Mouse (Mus musculus): ENCODE measurements around the gene Clcc1. TPM values are rescaled to one million over a fixed set of nuclear protein-coding genes. Genes with fewer than 3 reads are reported as not detected.

The Clcc1 gene
- polyA plus RNA-seq, 1 experiment from 2014 or later: 49.6 TPM

Other genes with a start within 250 kb of the Clcc1 start
- 49.1 and 52.8 TPM in 2 replicates for gene Celsr2, start 238.4 kb upstream of the Clcc1 start, polyA plus RNA-seq (2015; fragmentation: Nextera tagmentation; extraction: Ambion mirVana)
- gene Sars, start 208.7 kb upstream of the Clcc1 start, polyA plus RNA-seq (2015; fragmentation: Nextera tagmentation; extraction: Ambion mirVana): 221 and 222 TPM in 2 replicates
- 1.8 and 2.4 TPM in 2 replicates for gene 1700013F07Rik, start 119.8 kb upstream of the Clcc1 start, polyA plus RNA-seq (2015; fragmentation: Nextera tagmentation; extraction: Ambion mirVana)
- 9.4 and 12.9 TPM in 2 replicates for gene 5330417C22Rik, start 117.4 kb upstream of the Clcc1 start, polyA plus RNA-seq (2015; fragmentation: Nextera tagmentation; extraction: Ambion mirVana)
- 64.7 and 68.7 TPM in 2 replicates for gene Tmem167b, start 91.4 kb upstream of the Clcc1 start, polyA plus RNA-seq (2015; fragmentation: Nextera tagmentation; extraction: Ambion mirVana)
- gene Taf13, start 82.2 kb upstream of the Clcc1 start, polyA plus RNA-seq (2015; fragmentation: Nextera tagmentation; extraction: Ambion mirVana): 46.9 and 54.4 TPM in 2 replicates
- 114 and 115 TPM in 2 replicates for gene Wdr47, start 62.6 kb upstream of the Clcc1 start, polyA plus RNA-seq (2015; fragmentation: Nextera tagmentation; extraction: Ambion mirVana)
- gene Gpsm2, start 68.4 kb downstream of the Clcc1 start, polyA plus RNA-seq (2015; fragmentation: Nextera tagmentation; extraction: Ambion mirVana): 38.6 and 43.3 TPM in 2 replicates
- gene Aknad1, start 85.7 kb downstream of the Clcc1 start, polyA plus RNA-seq (2015; fragmentation: Nextera tagmentation; extraction: Ambion mirVana): not detected in 2 replicates
- 13.3 and 14.7 TPM in 2 replicates for gene Stxbp3, start 186.6 kb downstream of the Clcc1 start, polyA plus RNA-seq (2015; fragmentation: Nextera tagmentation; extraction: Ambion mirVana)
- not detected in 2 replicates for gene Fndc7, start 236.1 kb downstream of the Clcc1 start, polyA plus RNA-seq (2015; fragmentation: Nextera tagmentation; extraction: Ambion mirVana)

Measured in forebrain, embryonic 15.5 days (tissue).